Mouse (Mus musculus) left cerebral cortex, postnatal 25 days (tissue): ENCODE data around the gene Sema7a. TPM values are rescaled to one million over a fixed set of nuclear protein-coding genes. Genes with fewer than 3 reads are reported as not detected.
A peak's percentile ranks its signal among the peaks of the same experiment; 100 is the strongest.

Experiments used
- DNase-seq, 2 experiments: peaks; one replicate each; pipeline ENCODE4 v3.0.0; 2022; ENCODE audit warnings: low spot score in 2 of 2, mixed read lengths in 1 of 2
- intact Hi-C: fragments of 180-260 bp; cut with DNase I; formaldehyde crosslinking; loops from one replicate; pipeline ENCODE4 v1.15.1; 2025
- total RNA-seq, 2 experiments: library from RNA; stranded (reverse); gene quantifications; 2 replicates each; pipeline ENCODE4 v1.2.3; 2021

Gene Sema7a
- total RNA-seq, 2 experiments from 2014 or later = 139 to 145 TPM

DNA sequence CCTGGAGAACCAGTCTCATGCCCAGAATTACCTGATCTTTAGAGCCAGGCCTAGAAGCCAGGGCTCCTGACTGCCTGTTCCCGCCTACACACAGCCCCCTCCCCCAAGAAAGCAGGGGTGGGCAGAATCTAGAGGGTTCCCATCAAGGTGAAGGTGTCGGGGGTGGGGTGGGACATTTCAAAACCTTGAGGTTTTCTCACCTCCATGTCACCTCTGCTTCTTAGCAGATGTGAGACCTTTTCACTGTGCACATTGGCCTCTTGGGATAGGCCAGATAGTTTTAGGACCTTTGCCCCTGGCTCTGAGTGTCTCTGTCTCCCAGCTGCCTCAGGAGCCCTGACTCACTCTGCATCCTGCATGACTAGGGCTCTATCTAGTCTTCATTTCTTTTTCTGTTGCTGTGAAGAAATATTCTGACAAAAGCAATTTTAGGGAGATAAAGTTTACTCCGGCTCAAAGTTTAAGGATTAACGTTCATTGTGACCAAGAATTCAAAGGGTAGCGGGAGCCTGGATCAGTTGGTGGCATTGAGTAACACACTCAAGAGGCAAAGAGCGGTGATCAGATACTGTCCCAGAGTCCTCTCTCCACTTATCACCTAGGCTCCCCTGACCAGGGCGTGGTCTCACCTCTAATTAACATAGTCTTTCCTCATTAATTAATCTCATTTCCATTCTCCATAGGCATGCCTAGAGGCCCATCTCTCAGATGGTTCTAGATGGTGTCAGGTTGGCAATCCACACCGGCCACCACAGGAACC lies 29.1 kb downstream of the Sema7a start:
- intact Hi-C loops = no loop called here
- DNase-seq = no peak

DNA sequence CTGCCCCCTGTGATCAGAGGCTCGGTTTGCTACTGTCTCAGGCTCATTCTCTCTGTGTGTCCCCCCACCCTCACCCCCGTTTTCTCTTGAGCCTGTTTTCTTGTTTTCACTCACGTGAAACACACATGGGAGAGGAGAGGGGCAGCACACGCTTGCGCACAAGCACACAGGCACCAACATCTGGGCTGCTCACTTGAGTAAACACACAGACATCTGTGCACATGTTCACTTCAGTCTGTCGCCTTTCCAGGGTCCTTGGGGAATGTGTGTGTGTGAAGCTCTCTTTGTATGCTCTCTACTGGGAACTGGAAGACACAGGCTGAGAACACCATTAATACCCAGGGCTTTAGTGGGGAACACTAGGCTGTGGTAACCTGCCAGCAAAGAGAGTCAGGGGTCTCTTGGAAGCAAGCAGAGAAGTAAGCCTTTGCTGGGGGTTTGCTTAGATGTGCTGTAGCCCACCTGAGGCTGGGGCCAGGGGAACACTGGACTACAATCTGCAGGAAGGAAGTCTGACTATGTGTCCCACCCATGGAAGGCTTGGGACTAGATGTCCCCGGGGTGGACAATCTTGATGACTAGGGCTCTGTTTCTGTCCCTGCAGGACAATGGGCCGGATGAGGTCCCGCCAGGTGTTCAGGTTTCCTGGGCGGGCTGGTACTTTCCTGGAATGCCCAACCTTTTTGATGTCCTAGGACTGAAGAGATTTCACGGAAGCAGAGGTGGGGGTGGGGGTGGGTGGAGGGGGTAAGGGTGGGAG lies 30.0 kb downstream of the Sema7a start:
- no peak for DNase-seq
- intact Hi-C loops = no loop called here

DNA sequence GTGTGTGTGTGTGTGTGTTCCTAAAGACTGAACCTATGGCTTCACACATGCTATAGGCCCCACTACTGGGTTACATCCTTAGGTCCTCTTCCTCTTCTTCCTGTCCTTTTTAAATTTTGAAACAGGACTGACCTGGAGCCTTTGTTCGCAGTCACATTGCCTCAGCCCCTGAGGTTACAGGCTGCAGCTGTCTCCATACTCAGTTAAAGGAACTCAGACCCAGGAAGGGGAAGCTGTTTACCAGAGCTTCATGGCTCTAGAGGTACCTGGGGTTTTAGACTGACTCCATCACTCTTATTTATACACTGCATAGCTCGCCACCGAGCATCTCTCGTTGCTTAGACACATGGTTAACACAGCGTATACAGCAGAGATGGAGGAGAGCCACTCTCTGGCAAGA lies 31.5 kb downstream of the Sema7a start:
- intact Hi-C loops = no loop called here
- DNase-seq = no peak

DNA sequence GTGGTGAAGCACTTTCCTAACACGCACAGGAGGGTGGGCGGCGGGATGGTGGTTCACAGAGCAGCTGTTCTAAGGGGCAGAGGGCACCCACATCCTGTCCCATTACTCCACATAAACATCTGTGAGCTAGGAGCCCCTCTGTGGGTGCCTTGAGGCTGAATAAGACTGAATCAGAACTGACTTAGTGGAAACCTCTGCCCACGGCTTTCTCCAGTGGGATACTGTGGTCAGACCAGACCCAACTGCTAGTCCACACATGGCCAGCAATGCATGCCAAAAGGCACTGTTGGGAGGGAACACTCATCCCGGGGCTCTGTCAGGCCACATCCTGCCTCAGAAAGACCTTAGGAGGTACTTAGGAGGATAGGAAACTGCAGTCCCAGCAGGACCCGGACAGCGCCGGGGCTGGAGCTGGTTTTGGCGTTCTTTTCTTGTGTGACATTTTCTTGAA lies 32.3 kb downstream of the Sema7a start:
- DNase-seq = no peak
- intact Hi-C loops = no loop called here

DNA sequence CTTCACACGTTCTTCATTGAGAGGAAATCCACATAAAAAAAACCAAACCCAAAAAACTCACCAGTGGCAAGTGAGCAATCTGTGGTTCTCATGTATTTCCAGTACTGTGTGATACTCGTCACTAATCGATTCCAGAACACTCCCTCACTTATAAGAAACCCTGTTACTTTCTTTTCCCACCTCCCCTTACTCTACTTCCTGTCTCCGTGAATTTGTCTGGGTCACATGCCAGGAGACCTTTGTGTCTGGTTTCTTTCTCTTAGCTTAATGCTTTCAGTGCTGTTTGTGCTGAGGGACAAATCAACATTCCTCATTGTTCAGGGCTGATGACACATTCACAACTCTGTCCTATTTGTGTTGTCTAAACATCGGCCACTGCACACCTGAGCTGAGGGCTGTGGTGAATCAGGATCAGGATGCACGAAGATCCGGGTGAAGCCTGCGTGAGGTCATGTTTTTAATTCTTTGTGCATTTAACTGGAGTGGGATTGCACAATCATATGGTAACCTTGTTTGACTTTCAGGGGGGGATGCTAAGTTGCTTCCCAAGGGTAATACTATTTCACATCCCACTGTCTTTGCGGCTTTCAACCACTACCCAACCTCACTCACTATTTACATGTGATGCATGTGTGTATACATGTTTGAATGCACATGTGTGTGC lies 33.0 kb downstream of the Sema7a start:
- intact Hi-C loops = no loop called here

DNA sequence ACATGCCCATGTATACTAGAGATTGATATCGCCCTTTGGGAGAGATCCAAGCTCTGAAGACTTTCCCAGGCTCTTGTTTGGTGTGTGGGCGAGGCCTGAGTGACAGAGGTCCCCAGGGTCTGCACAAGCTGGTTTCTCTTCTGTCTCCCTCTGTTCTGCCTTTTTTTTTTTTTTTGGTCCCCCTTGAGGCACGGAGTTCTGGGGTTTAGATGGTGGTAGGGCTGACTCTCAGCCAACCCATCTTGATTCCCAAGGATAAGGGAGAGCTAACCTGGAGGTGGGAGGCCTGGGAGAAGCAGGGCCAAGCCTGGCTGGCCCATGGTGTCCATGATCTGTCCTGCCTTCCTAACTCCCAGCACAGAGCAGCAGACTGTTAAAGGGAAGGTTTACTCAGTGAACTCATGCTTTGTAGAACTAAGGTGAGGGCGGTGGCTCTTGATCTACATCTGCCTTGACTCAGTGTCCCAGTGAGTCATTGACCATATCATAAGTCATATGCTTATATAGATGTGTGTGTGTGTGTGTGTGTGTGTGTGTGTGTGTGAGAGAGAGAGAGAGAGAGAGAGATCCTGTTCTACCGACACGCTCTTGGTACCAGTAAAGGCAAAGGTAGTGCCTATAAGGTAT lies 33.6 kb downstream of the Sema7a start:
- no peak for DNase-seq
- intact Hi-C loops = no loop called here

More for the DNA sequence above, 33.0 kb downstream of the Sema7a start:
- no peak for DNase-seq

DNA sequence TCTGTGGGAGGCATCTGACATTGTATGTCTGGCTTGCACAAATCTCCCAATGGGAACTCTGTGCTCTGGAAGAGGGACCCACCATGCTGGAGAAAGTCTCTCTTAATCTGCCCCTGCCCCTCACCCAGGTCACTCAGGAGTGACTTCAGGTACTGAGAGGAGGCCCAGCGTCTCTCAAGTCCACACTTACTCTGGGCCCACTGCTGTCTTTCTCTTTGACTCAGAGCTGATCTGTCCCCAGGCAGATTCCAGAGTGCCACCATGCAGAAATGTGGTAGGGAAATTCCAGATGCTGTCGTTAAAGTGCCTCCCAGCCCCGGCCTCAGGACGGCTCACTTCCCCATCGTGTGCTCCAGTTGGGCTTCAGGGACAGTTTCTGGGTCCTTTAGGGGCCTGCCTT lies 34.3 kb downstream of the Sema7a start:
- intact Hi-C loops = no loop called here
- DNase-seq = no peak

DNA sequence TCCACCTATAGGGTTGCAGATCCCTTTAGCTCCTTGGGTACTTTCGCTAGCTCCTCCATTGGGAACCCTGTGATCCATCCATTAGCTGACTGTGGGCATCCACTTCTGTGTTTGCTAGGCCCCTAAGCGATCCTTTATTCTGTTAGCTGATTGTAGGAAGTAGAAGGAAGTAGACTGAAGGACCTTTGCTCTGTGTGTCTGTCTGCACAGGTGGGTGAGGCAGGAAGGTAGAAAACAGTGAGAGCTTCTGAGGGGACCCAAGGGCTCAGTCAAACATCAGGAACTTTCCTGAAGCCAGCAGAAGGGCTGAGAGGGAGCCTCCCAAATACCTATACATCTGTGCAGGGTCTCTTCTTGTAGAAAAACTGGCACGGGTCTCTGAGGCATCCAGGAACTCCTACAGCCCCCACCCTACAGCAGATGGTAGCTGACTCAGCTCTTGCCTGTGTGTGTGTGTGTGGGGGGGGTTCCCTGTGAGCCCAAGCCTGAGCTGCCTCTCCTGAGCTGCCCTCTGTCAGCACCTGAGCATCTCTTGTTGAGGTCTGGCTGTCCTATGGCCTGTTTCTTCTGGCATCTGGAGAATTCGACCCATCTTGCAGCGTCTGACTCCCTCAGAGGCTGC lies 35.4 kb downstream of the Sema7a start:
- intact Hi-C loops = no loop called here
- DNase-seq = peak in 1 of 2 experiments; percentile 76

DNA sequence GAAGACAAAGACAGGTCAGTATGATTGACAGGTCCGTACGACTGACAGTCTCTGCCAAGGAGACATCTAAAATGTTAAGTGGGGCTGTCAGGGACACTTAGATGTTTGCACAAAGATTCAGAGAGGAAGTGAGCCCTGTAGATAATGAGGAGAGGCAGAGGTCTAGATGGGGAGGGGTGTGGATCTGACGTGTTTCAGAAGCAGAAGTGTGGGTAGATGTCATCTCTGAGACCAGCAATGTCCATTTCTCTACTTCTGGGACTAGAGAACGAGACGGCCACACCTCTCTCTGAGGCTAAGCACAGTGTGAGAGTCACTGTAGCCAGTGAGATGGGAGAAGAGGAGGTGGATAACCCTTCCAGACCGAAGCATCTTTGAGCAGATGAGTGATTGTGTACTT lies 38.1 kb downstream of the Sema7a start:
- intact Hi-C loops = no loop called here
- DNase-seq = no peak

DNA sequence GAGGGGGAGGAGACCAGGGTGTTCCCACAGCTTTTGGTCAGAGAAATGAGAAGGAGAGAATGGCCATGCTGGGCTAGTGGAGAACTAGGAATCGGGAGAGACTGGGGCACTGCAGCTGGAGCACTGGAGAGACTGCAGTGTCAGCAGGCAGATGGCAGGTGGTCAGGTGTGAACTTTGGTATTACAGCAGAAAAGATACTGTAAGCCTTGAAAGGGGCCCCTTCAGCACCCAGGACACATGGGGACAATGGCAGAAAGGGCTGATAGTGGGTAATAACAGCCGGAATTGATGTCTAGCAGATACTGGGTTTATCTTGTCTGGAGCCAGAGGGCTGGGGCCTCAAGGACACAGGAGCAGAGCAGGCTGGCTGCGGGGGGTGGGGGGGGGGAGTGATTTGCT lies 38.9 kb downstream of the Sema7a start:
- no peak for DNase-seq
- intact Hi-C loops = no loop called here

DNA sequence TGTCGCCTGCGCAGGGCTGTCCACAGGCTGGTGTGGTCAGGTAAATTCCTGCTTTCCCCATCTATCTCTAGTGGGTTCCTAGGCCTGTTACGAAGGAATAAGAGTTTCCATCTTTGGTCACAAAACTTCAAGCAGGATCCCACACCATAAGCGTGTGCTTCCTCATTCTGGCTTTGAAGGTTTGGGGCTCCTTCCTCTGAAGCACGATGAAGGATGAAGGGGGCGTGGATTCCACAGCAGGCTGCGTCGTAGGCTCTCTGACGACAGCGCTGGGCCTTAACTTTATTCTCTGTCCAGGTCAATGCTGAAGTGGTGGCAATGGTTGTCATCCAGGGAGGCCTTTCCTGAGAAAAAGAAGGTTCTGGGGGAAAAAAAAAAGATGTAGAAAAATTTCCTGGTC lies 40.7 kb downstream of the Sema7a start:
- no peak for DNase-seq

DNA sequence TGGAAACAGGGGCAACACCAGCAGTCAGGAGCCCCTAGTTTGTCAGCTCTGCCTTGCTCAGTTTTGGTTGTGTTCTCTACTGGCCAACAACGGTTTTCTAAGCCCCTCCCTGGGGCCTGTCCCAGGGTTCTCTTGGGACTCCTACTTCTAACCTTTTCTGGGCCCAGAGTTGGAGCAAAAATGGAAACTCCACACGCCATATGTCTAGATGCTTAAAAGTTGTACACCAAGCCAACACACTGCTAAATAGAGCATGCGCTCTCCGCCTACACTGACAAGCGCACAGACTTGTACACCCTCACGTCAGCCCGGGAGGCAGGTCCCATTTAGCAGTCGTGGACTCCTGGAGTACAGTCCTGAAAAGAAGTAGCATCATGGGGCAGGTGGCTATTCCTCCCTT lies 45.4 kb downstream of the Sema7a start:
- intact Hi-C loops = loop anchor here (2.0 kb wide), 1 partner anchor 19 kb away; no protein-coding TSS in a partner anchor
- DNase-seq = peak; percentile 72 to 96

More for the DNA sequence above, 40.7 kb downstream of the Sema7a start:
- intact Hi-C loops = no loop called here

DNA sequence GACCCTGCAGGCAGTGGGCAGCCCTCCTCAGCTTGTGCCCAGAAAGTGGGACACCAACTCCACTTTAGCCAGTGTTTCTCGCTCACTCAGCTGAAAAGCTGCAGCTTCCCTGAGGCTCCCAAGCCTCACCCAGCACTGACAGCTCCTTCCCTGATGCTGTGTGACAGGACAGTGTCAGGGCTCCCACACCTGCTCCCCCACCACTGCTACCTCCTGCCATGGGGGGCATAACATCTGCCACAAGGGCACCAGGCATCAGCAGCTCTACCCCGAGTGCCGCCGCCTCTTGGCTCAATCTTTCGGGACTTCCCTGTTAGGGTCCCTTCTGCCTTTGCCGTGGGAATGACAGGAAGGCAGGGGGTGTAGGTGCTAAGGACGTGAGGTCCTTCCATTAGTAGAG lies 46.4 kb downstream of the Sema7a start:
- intact Hi-C loops = no loop called here

DNA sequence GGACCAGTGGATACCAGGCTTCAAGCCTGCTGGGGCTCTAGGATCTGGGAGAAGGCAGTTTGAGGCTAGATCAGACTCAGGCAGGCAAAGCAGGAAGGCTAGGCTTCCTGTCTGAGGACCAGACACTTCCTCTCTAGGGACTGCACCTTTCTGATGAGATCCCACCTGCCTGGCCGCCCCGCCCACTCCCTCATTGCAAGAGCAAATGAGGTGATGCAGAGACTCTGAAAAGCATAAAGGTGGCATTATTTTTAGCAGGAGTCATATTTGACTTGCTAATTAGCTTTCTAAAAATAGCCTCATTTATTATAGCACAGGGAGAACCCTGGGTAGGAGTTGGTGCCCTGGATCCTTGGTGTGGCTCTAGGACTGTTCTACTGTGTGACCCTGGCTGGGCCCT lies 48.2 kb downstream of the Sema7a start:
- DNase-seq = no peak
- intact Hi-C loops = no loop called here

More for the DNA sequence above, 46.4 kb downstream of the Sema7a start:
- DNase-seq = no peak

DNA sequence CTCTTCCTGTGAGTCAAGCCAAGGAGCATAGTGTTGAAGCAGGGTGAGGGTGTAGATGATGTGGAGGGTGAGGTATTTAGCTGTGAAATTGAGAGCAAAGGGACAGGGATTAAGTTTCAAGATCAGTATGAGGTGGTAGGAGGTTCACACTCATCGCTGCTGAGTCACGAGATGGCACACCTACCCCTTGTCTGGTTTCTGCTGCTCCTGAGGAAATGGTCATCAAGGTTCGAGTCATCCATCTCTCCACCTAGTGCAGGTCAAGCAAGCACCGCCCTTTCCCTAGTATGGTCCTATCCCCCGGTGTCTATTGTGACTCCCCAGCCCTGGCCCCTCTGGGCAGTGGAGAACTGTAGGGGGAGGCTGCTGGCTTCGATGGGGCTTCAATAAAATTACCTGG lies 49.4 kb downstream of the Sema7a start:
- DNase-seq = no peak
- intact Hi-C loops = no loop called here

DNA sequence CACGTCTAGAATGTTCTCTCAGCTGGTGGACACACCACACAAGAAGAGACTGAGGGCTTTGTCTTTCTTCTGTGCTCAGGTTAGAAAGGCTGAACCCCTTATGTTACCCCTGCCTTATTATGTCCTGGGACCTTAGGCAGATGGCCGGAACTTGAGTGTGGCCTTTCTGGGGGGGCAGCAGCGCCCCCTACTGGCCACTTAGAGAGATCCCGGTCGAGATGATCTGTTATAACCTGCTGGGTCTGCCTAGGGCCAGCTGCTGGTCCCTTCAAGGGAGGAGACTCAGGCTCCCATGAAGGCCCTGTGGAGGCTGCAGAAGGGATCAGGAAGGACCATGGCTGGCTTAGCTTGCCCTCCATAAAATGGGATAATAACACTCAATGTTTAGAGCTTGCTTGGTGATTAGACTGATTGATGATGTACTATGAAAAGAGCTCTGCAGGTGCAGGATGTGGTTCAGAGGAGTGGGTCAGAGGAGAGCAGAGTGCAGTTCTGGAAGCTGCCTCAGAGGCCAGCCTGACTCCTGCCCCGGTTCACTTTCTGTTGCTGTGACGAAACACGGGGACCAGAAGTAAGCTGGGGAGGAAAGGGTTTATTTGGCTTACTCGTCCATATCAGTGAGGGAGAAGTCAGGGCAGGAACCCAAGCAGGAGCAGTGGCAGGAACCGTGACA lies 50.7 kb downstream of the Sema7a start:
- no peak for DNase-seq
- intact Hi-C loops = loop anchor here (1.0 kb wide), 1 partner anchor 55 kb away; no protein-coding TSS in a partner anchor

DNA sequence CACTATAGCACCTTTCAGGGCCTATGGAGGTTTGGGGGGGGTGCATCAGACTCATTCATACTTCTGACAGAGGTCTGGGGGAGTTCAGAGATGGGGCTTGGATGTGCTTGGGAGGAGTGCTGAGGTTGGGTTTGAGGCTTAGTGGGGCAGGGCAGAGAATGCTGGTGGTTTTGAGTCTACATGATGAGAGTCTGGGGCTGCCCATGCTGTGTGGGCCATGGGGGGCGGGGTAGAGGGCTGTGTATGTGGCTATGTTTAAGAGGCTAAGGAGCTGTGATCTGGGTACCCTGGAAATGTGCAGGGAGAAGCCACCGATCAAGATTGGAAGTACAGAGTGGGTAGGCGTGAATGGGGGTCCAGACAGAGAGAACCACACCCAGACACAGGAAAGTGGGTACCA lies 52.1 kb downstream of the Sema7a start:
- DNase-seq = no peak
- intact Hi-C loops = no loop called here

DNA sequence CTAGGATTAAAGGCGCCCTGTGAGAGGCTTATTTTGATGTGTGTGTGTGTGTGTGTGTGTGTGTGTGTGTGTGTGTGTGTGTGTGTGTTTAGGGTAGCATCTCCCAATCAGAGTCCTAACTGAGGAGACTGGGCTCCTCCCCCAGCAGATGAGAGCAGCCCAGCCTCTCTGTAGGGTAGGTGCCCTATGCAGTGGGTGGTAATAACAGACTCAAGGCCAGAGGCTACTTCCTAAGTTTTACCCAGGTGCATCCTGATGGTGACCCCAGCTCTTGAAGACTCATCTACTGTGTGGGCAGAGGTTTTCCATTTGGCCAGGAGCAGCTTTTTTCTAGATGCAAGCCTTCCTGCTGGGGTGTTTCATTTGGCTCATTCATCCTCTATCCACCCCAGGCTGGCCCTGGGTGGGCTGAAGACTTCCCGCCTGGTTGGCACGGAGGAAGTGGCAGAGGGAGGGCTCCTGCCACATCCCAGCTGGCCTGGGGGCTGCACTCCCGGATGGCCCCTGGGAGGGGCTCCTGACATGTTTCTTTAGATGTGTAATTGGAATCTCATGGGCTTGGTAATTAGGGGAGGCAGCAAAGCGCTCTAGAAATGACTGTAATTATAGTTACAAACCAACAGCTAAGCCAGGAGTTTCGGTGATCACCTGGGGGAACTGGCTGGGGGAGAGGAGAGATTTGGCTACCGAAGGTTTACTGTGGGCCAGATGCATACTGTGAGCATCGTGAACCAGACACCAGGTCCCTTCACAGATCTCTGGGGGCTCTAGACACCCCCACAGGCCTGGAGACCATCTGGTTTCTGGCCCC lies 53.1 kb downstream of the Sema7a start:
- intact Hi-C loops = no loop called here
- DNase-seq = no peak
